Mouse (Mus musculus) cerebellum, adult 2 months (tissue): Measurements from ENCODE around the gene C1ra. TPM values are rescaled to one million over a fixed set of nuclear protein-coding genes. Genes with fewer than 3 reads are reported as not detected.
"Not testable (repeated sequence)": the region's sequence is repeated elsewhere in the genome, so short reads cannot be mapped to it uniquely, and the experiment has no call there.

Experiments
- DNase-seq, 2 experiments: peaks; one replicate each; pipeline ENCODE4 v3.0.0; 2021
- H3K27ac ChIP-seq: fragments of 200-500 bp; 2 replicates; pipeline ENCODE4 v1.5.1; 2012; ENCODE audit warnings: low read length, control low read depth, inconsistent platforms; ENCODE audit not compliant: insufficient read depth
- H3K27me3 ChIP-seq: fragments of 200-500 bp; 2 replicates; pipeline ENCODE4 v1.6.1; 2012; ENCODE audit warnings: inconsistent platforms, mild to moderate bottlenecking, low read length, moderate library complexity; ENCODE audit not compliant: control insufficient read depth, insufficient read depth
- H3K4me1 ChIP-seq: fragments of 200-500 bp; 2 replicates; pipeline ENCODE4 v1.6.1; 2011; ENCODE audit warnings: low read length; ENCODE audit not compliant: control insufficient read depth, insufficient read depth
- H3K4me3 ChIP-seq: fragments of 200-500 bp; replicated peaks from 2 replicates; pipeline ENCODE3; 2011; ENCODE audit warnings: mild to moderate bottlenecking, low read depth, low read length, control low read depth; ENCODE audit not compliant: insufficient read depth
- CTCF ChIP-seq: fragments of 200-500 bp; IDR thresholded peaks from 2 replicates; pipeline ENCODE4 v1.5.1; 2011; ENCODE audit warnings: low read depth, mild to moderate bottlenecking, control low read depth, low read length, moderate library complexity, borderline replicate concordance; ENCODE audit not compliant: insufficient read depth
- POLR2A ChIP-seq: fragments of 200-500 bp; IDR thresholded peaks from 2 replicates; pipeline ENCODE4 v1.6.1; 2011; ENCODE audit warnings: low read length, control low read depth, borderline replicate concordance; ENCODE audit not compliant: insufficient read depth
- WGBS: fragments of 180-500 bp; shearing (Covaris S2); methylation state at CpG from one replicate; pipeline ENCODE4 v1.1.7; 2018; 5-methylcytosine and 5-hydroxymethylcytosine counted together
- polyA plus RNA-seq: library from polyadenylated mRNA; depleted of rRNA; stranded (reverse); fragments of >200 nt; gene quantifications from 2 replicates; pipeline ENCODE4 v1.2.3, GENCODE M21; 2012; rRNA removed

Gene C1ra
- 0.47 and 0.59 TPM in 2 replicates for polyA plus RNA-seq

- Histone ChIP-seq H3K4me1 (peaks cover 13% of the 10 kb centered on the region), H3K4me3 (peak within 1 kb of the TSS; percentile 18), H3K27ac (no peak within 1 kb of the TSS), H3K27me3 (no peaks in the 10 kb centered on the region)
- WGBS: 7% methylated on average over 6 of the region's 6 CpGs
- peak; percentile 33 to 65 for DNase-seq
- TF ChIP-seq POLR2A: no peak
- peak; percentile 56; the same call in 1 of the 2 replicates for TF ChIP-seq CTCF
These were observed at the start of gene C1ra for GRCm38 (mm10) chr6:124512355-124512836. Gene C1ra, plus strand, starts transcription at chr6:124512405.

GRCm38 (mm10) chr6:124463881-124464291 is 48.3 kb upstream of the C1ra start:
- Histone ChIP-seq H3K27me3 (no peaks in the 10 kb centered on the region), H3K4me3 (peak overlapping the region; percentile 91), H3K27ac (peak overlapping the region; percentile 89), H3K4me1 (peaks cover 35% of the 10 kb centered on the region)
- WGBS: 4% methylated on average over 8 of the region's 8 CpGs
- DNase-seq: peak; percentile 51 to 58
- TF ChIP-seq CTCF: no peak
- TF ChIP-seq POLR2A: no peak

GRCm38 (mm10) chr6:124464305-124465271 is 47.6 kb upstream of the C1ra start, which contains the start of gene Clstn3:
Gene Clstn3, minus strand, starts transcription at chr6:124464794.
- WGBS: under 1% methylated on average over 27 of the region's 27 CpGs
- TF ChIP-seq CTCF (no peak), POLR2A (peak; percentile 96)
- H3K4me1 ChIP-seq: peaks cover 30% of the 10 kb centered on the region
- peak within 1 kb of the TSS; percentile 93 for H3K27ac ChIP-seq
- peak; percentile 98 for DNase-seq
- H3K4me3 ChIP-seq: peak within 1 kb of the TSS; percentile 91
- H3K27me3 ChIP-seq: no peaks in the 10 kb centered on the region

- no peak for TF ChIP-seq POLR2A
- no peak for TF ChIP-seq CTCF
- peaks cover 26% of the 10 kb centered on the region for H3K4me1 ChIP-seq
- DNase-seq: peak; percentile 34 to 55
- WGBS: 22% methylated on average over 6 of the region's 6 CpGs
- peak overlapping the region; percentile 91 for H3K4me3 ChIP-seq
- H3K27ac ChIP-seq: peak overlapping the region; percentile 93
- no peaks in the 10 kb centered on the region for H3K27me3 ChIP-seq
These were observed 46.9 kb upstream of the C1ra start for GRCm38 (mm10) chr6:124465299-124465698.

- peak overlapping the region; percentile 93 for H3K27ac ChIP-seq
- WGBS: 84% methylated on average over 6 of the region's 6 CpGs
- H3K27me3 ChIP-seq: no peaks in the 10 kb centered on the region
- no peak for DNase-seq
- peak overlapping the region; percentile 91 for H3K4me3 ChIP-seq
- no peak for TF ChIP-seq POLR2A
- TF ChIP-seq CTCF: no peak
- H3K4me1 ChIP-seq: peaks cover 22% of the 10 kb centered on the region
These were observed 46.5 kb upstream of the C1ra start for GRCm38 (mm10) chr6:124465729-124466128.

- Histone ChIP-seq H3K27ac (no peak overlapping the region), H3K27me3 (no peaks in the 10 kb centered on the region), H3K4me1 (no peaks in the 10 kb centered on the region), H3K4me3 (no peak overlapping the region)
- DNase-seq: no peak
- TF ChIP-seq POLR2A (no peak), CTCF (no peak)
- 87% methylated on average over 3 of the region's 3 CpGs for WGBS
These were observed 41.1 kb upstream of the C1ra start for GRCm38 (mm10) chr6:124471121-124471520.

GRCm38 (mm10) chr6:124471783-124472638 is 40.2 kb upstream of the C1ra start:
- H3K4me3 ChIP-seq, H3K27me3 ChIP-seq, H3K27ac ChIP-seq, DNase-seq, H3K4me1 ChIP-seq: not testable (repeated sequence)
- 89% methylated on average over 6 of the region's 6 CpGs for WGBS
